Mouse (Mus musculus): ENCODE data around the gene Kcnd3. TPM values are rescaled to one million over a fixed set of nuclear protein-coding genes. Genes with fewer than 3 reads are reported as not detected.

The Kcnd3 gene
- total RNA-seq, 4 experiments from 2014 or later = 5.2 to 15.0 (median 10.0) TPM

Other genes with a start within 250 kb of the Kcnd3 start
- 10 to 100 TPM; 18.5 to 26.4 (median 22.3) TPM for gene Ddx20, start 235.2 kb downstream of the Kcnd3 start, total RNA-seq (2022)